Mouse (Mus musculus) testis, adult 2 months (tissue): Measurements from ENCODE around the gene Gm21987. TPM values are rescaled to one million over a fixed set of nuclear protein-coding genes. Genes with fewer than 3 reads are reported as not detected.

Experiments
- H3K27ac ChIP-seq: fragments of 200-500 bp; 2 replicates; pipeline ENCODE4 v1.5.1; 2012; ENCODE audit warnings: low read depth, low read length; ENCODE audit not compliant: control insufficient read depth, insufficient read depth
- H3K27me3 ChIP-seq: fragments of 200-500 bp; 2 replicates; pipeline ENCODE4 v1.6.1; 2012; ENCODE audit warnings: mild to moderate bottlenecking, low read length, moderate library complexity; ENCODE audit not compliant: control insufficient read depth, insufficient read depth
- H3K36me3 ChIP-seq: fragments of 200-500 bp; 2 replicates; pipeline ENCODE4 v1.6.1; 2012; ENCODE audit warnings: mild to moderate bottlenecking, low read length; ENCODE audit not compliant: control insufficient read depth, insufficient read depth
- H3K4me1 ChIP-seq: fragments of 200-500 bp; 2 replicates; pipeline ENCODE4 v1.6.1; 2012; ENCODE audit warnings: low read length; ENCODE audit not compliant: control insufficient read depth, insufficient read depth
- H3K4me3 ChIP-seq: fragments of 200-500 bp; 2 replicates; pipeline ENCODE4 v1.5.1; 2012; ENCODE audit warnings: low read depth, mild to moderate bottlenecking, low read length, moderate library complexity, mixed read lengths; ENCODE audit not compliant: control insufficient read depth
- CTCF ChIP-seq: fragments of 200-500 bp; IDR thresholded peaks from 2 replicates; pipeline ENCODE4 v1.5.1; 2012; ENCODE audit warnings: low read depth, mild to moderate bottlenecking, inconsistent platforms, low read length, moderate library complexity; ENCODE audit not compliant: control insufficient read depth, insufficient read depth, insufficient replicate concordance
- POLR2A ChIP-seq: fragments of 200-500 bp; IDR thresholded peaks from 2 replicates; pipeline ENCODE4 v1.6.1; 2012; ENCODE audit warnings: low read depth, mild to moderate bottlenecking, inconsistent platforms, low read length, moderate library complexity; ENCODE audit not compliant: control insufficient read depth
- polyA plus RNA-seq: library from polyadenylated mRNA; depleted of rRNA; stranded (reverse); fragments of >200 nt; gene quantifications from 2 replicates; pipeline ENCODE4 v1.2.3, GENCODE M21; 2012

Gene Gm21987
- polyA plus RNA-seq, 1 experiment, result not detected

GRCm38 (mm10) chr16:38378591-38378990 lies 31.8 kb downstream of the Gm21987 start:
- Histone ChIP-seq H3K36me3 (no peaks in the 10 kb centered on the region), H3K4me1 (peaks cover 9% of the 10 kb centered on the region), H3K4me3 (no peak overlapping the region), H3K27ac (no peak overlapping the region), H3K27me3 (no peaks in the 10 kb centered on the region)
- no peak for TF ChIP-seq POLR2A
- no peak for TF ChIP-seq CTCF

- Histone ChIP-seq H3K36me3 (no peaks in the 10 kb centered on the region), H3K4me3 (no peak overlapping the region), H3K4me1 (peaks cover 4% of the 10 kb centered on the region), H3K27me3 (no peaks in the 10 kb centered on the region), H3K27ac (no peak overlapping the region)
- no peak for TF ChIP-seq POLR2A
- no peak for TF ChIP-seq CTCF
Observed at GRCm38 (mm10) chr16:38379088-38379487, 32.2 kb downstream of the Gm21987 start.

GRCm38 (mm10) chr16:38379493-38379892 lies 32.7 kb downstream of the Gm21987 start:
- TF ChIP-seq POLR2A, result no peak
- TF ChIP-seq CTCF, result no peak
- no peak overlapping the region for H3K4me3 ChIP-seq
- no peaks in the 10 kb centered on the region for H3K36me3 ChIP-seq
- H3K4me1 ChIP-seq, result peaks cover 3% of the 10 kb centered on the region
- H3K27me3 ChIP-seq, result no peaks in the 10 kb centered on the region
- no peak overlapping the region for H3K27ac ChIP-seq

- H3K36me3 ChIP-seq, result no peaks in the 10 kb centered on the region
- no peak overlapping the region for H3K4me3 ChIP-seq
- TF ChIP-seq CTCF, result no peak
- no peak for TF ChIP-seq POLR2A
- H3K27me3 ChIP-seq, result no peaks in the 10 kb centered on the region
- H3K27ac ChIP-seq, result no peak overlapping the region
- H3K4me1 ChIP-seq, result no peaks in the 10 kb centered on the region; the same call in 1 of the 2 replicates
Observed at GRCm38 (mm10) chr16:38379926-38380325, 33.1 kb downstream of the Gm21987 start.

GRCm38 (mm10) chr16:38383683-38384082 lies 36.8 kb downstream of the Gm21987 start:
- TF ChIP-seq CTCF, result no peak
- TF ChIP-seq POLR2A, result no peak
- Histone ChIP-seq H3K4me1 (no peaks in the 10 kb centered on the region), H3K27me3 (no peaks in the 10 kb centered on the region), H3K27ac (no peak overlapping the region), H3K36me3 (no peaks in the 10 kb centered on the region), H3K4me3 (no peak overlapping the region)

- H3K4me3 ChIP-seq, result no peak overlapping the region
- H3K36me3 ChIP-seq, result no peaks in the 10 kb centered on the region
- TF ChIP-seq POLR2A (no peak), CTCF (no peak)
- no peaks in the 10 kb centered on the region for H3K4me1 ChIP-seq
- no peaks in the 10 kb centered on the region for H3K27me3 ChIP-seq
- no peak overlapping the region for H3K27ac ChIP-seq
Observed at GRCm38 (mm10) chr16:38385184-38385634, 38.4 kb downstream of the Gm21987 start.

GRCm38 (mm10) chr16:38385700-38386099 lies 38.9 kb downstream of the Gm21987 start:
- Histone ChIP-seq H3K27me3 (no peaks in the 10 kb centered on the region), H3K27ac (no peak overlapping the region), H3K4me1 (no peaks in the 10 kb centered on the region), H3K4me3 (no peak overlapping the region), H3K36me3 (no peaks in the 10 kb centered on the region)
- no peak for TF ChIP-seq CTCF

- Histone ChIP-seq H3K4me1 (no peaks in the 10 kb centered on the region; the same call in 1 of the 2 replicates), H3K36me3 (no peaks in the 10 kb centered on the region), H3K27me3 (no peaks in the 10 kb centered on the region), H3K4me3 (no peak overlapping the region), H3K27ac (no peak overlapping the region)
- TF ChIP-seq CTCF (no peak), POLR2A (no peak)
Observed at GRCm38 (mm10) chr16:38387389-38387788, 40.5 kb downstream of the Gm21987 start.
